Mouse (Mus musculus) intestine, embryonic 14.5 days (tissue): ENCODE measurements around the gene Mrrf. TPM values are rescaled to one million over a fixed set of nuclear protein-coding genes. Genes with fewer than 3 reads are reported as not detected.

Experiments
- ATAC-seq: fragments of 200-750 bp; cut with Nextera tagmentation; replicated peaks from 2 replicates; pipeline ENCODE4 v1.8.0; 2017; ENCODE audit warnings: low read depth, moderate number of reproducible peaks, moderate TSS enrichment, moderate library complexity; ENCODE audit not compliant: low FRiP score, low TSS enrichment
- DNase-seq: peaks from one replicate; pipeline ENCODE4 v3.0.0-alpha.2; 2018; ENCODE audit warnings: low spot score
- H3K27ac ChIP-seq: fragments of 300-500 bp; sonication (generic); 2 replicates; pipeline ENCODE4 v1.5.1; 2014; ENCODE audit warnings: low read depth, mild to moderate bottlenecking, control low read depth
- H3K27me3 ChIP-seq: fragments of 300-500 bp; sonication (generic); replicated peaks from 2 replicates; pipeline ENCODE4 v1.6.1; 2014; ENCODE audit warnings: low read length, control low read depth; ENCODE audit not compliant: control insufficient read depth, insufficient read depth
- H3K36me3 ChIP-seq: fragments of 300-500 bp; sonication (generic); 2 replicates; pipeline ENCODE4 v1.6.1; 2014; ENCODE audit warnings: low read length, control low read depth; ENCODE audit not compliant: control insufficient read depth, insufficient read depth
- H3K4me1 ChIP-seq: fragments of 300-500 bp; sonication (generic); replicated peaks from 2 replicates; pipeline ENCODE4 v1.6.1; 2014; ENCODE audit warnings: low read length, control low read depth, mixed read lengths; ENCODE audit not compliant: control insufficient read depth, insufficient read depth
- H3K4me2 ChIP-seq: fragments of 300-500 bp; sonication (generic); 2 replicates; pipeline ENCODE4 v1.6.1; 2014; ENCODE audit warnings: low read length
- H3K4me3 ChIP-seq: fragments of 300-500 bp; sonication (generic); 2 replicates; pipeline ENCODE4 v1.5.1; 2014; ENCODE audit warnings: low read depth, low read length, control low read depth, mixed read lengths
- H3K9ac ChIP-seq: fragments of 300-500 bp; sonication (generic); 2 replicates; pipeline ENCODE4 v1.6.1; 2014; ENCODE audit warnings: mild to moderate bottlenecking, low read length
- H3K9me3 ChIP-seq: fragments of 300-500 bp; sonication (generic); 2 replicates; pipeline ENCODE4 v1.6.1; 2016; ENCODE audit warnings: low read length, control low read depth; ENCODE audit not compliant: control insufficient read depth
- WGBS: fragments of 180-500 bp; shearing (Covaris S2); extraction: QIAGEN DNeasy Blood & Tissue Kit; methylation state at CpG from one replicate; pipeline ENCODE4 v1.1.7; 2014; 5-methylcytosine and 5-hydroxymethylcytosine counted together
- polyA plus RNA-seq: library from polyadenylated mRNA; unstranded; fragments of >200 nt; fragmentation: Nextera tagmentation; extraction: Ambion mirVana; gene quantifications from 2 replicates; pipeline ENCODE4 v1.2.1, GENCODE M21; 2014

Gene Mrrf
- polyA plus RNA-seq, 1 experiment from 2014 or later = 33.3 TPM

GRCm38 (mm10) chr2:36201756-36202610 is 65.8 kb downstream of the Mrrf start:
- no peak overlapping the region for H3K4me3 ChIP-seq
- 28% methylated on average over 18 of the region's 18 CpGs for WGBS
- DNase-seq = no peak

GRCm38 (mm10) chr2:36202611-36202880 is 66.4 kb downstream of the Mrrf start:
- 18% methylated on average over 5 of the region's 5 CpGs for WGBS
- ATAC-seq = no peak
- peaks cover 55% of the 10 kb centered on the region for H3K27me3 ChIP-seq
- H3K27ac ChIP-seq = no peak overlapping the region
- no peak for DNase-seq
- H3K4me3 ChIP-seq = peak overlapping the region; percentile 41; the same call in 1 of the 2 replicates
- H3K9me3 ChIP-seq = no peaks in the 10 kb centered on the region
- no peaks in the 10 kb centered on the region for H3K36me3 ChIP-seq
- H3K4me1 ChIP-seq = peaks cover 25% of the 10 kb centered on the region
- no peak overlapping the region for H3K9ac ChIP-seq
- H3K4me2 ChIP-seq = peak overlapping the region; percentile 78

More at GRCm38 (mm10) chr2:36201756-36202610, 65.8 kb downstream of the Mrrf start:
- peaks cover 25% of the 10 kb centered on the region for H3K4me1 ChIP-seq
- no peak for ATAC-seq
- no peaks in the 10 kb centered on the region for H3K9me3 ChIP-seq
- no peaks in the 10 kb centered on the region for H3K36me3 ChIP-seq
- H3K9ac ChIP-seq = no peak overlapping the region
- H3K4me2 ChIP-seq = peak overlapping the region; percentile 78; the same call in 1 of the 2 replicates
- no peak overlapping the region for H3K27ac ChIP-seq
- peaks cover 57% of the 10 kb centered on the region for H3K27me3 ChIP-seq

- WGBS = 1% methylated on average over 39 of the region's 39 CpGs
- H3K36me3 ChIP-seq = no peaks in the 10 kb centered on the region
- no peaks in the 10 kb centered on the region for H3K9me3 ChIP-seq
- H3K4me1 ChIP-seq = peaks cover 25% of the 10 kb centered on the region
- peak; percentile 44; the same call in 1 of the 2 replicates for ATAC-seq
- peak overlapping the region; percentile 20 for H3K9ac ChIP-seq
- peak overlapping the region; percentile 78 for H3K4me2 ChIP-seq
- no peak overlapping the region for H3K27ac ChIP-seq
- H3K4me3 ChIP-seq = peak overlapping the region; percentile 41
- peaks cover 53% of the 10 kb centered on the region for H3K27me3 ChIP-seq
- no peak for DNase-seq
Observed at GRCm38 (mm10) chr2:36203011-36203825, 67.0 kb downstream of the Mrrf start.

GRCm38 (mm10) chr2:36204595-36204994 is 68.4 kb downstream of the Mrrf start:
- Histone ChIP-seq H3K27me3 (peaks cover 50% of the 10 kb centered on the region), H3K36me3 (no peaks in the 10 kb centered on the region), H3K9me3 (no peaks in the 10 kb centered on the region), H3K9ac (no peak overlapping the region), H3K27ac (no peak overlapping the region), H3K4me2 (no peak overlapping the region), H3K4me1 (peaks cover 20% of the 10 kb centered on the region), H3K4me3 (no peak overlapping the region)
- ATAC-seq (no peak), DNase-seq (no peak)
- WGBS = 50% methylated on average over 4 of the region's 4 CpGs

DNA sequence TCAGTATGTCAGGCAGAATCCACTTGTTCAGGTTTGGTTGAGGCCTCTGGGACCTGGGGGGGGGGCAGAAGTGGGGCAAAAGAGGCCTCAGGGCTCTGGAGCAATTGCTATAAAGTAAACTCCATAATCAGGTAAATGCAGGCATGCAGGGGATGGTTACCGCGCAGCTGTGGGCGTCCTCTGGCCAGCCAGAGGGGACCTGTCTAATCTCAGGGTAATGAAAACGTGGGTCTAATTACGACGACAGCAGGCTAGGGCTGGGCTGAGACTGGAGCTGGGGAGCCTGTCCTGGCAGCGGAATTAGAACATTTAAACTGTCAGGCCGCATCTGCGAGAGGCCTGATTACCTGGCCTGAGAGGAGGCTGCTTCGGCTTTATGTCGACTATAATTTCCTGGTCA is 70.9 kb downstream of the Mrrf start:
- Histone ChIP-seq H3K27ac (no peak overlapping the region), H3K27me3 (peaks cover 57% of the 10 kb centered on the region)

GRCm38 (mm10) chr2:36210796-36211195 is 74.6 kb downstream of the Mrrf start:
- no peak overlapping the region for H3K9ac ChIP-seq
- no peak overlapping the region for H3K27ac ChIP-seq
- H3K27me3 ChIP-seq = peaks cover 32% of the 10 kb centered on the region
- ATAC-seq (no peak), DNase-seq (no peak)
- no peaks in the 10 kb centered on the region for H3K36me3 ChIP-seq
- WGBS = 8% methylated on average over 25 of the region's 34 CpGs
- H3K9me3 ChIP-seq = no peaks in the 10 kb centered on the region
- H3K4me3 ChIP-seq = no peak overlapping the region
- peaks cover 3% of the 10 kb centered on the region; the same call in 1 of the 2 replicates for H3K4me1 ChIP-seq
- H3K4me2 ChIP-seq = 0 out of 2 replicates have a peak overlapping the region, but pooled peaks have one; percentile 11

More for the DNA sequence above, 70.9 kb downstream of the Mrrf start:
- DNase-seq (no peak), ATAC-seq (no peak)
- H3K9me3 ChIP-seq = no peaks in the 10 kb centered on the region
- 44% methylated on average over 11 of the region's 11 CpGs for WGBS
- H3K9ac ChIP-seq = no peak overlapping the region
- H3K4me2 ChIP-seq = no peak overlapping the region
- H3K36me3 ChIP-seq = no peaks in the 10 kb centered on the region
- no peak overlapping the region for H3K4me3 ChIP-seq
- peaks cover 20% of the 10 kb centered on the region for H3K4me1 ChIP-seq

GRCm38 (mm10) chr2:36211785-36212184 is 75.6 kb downstream of the Mrrf start:
- DNase-seq (no peak), ATAC-seq (no peak)
- H3K36me3 ChIP-seq = no peaks in the 10 kb centered on the region
- no peaks in the 10 kb centered on the region for H3K9me3 ChIP-seq
- peaks cover 9% of the 10 kb centered on the region for H3K4me1 ChIP-seq
- peaks cover 32% of the 10 kb centered on the region for H3K27me3 ChIP-seq
- no peak overlapping the region for H3K9ac ChIP-seq
- no peak overlapping the region for H3K4me2 ChIP-seq
- 30% methylated on average over 7 of the region's 7 CpGs for WGBS
- no peak overlapping the region for H3K27ac ChIP-seq
- no peak overlapping the region for H3K4me3 ChIP-seq

GRCm38 (mm10) chr2:36213108-36213507 is 76.9 kb downstream of the Mrrf start:
- Histone ChIP-seq H3K4me2 (no peak overlapping the region), H3K27ac (no peak overlapping the region), H3K27me3 (peaks cover 32% of the 10 kb centered on the region), H3K9ac (no peak overlapping the region), H3K4me3 (no peak overlapping the region), H3K9me3 (no peaks in the 10 kb centered on the region), H3K36me3 (no peaks in the 10 kb centered on the region), H3K4me1 (peaks cover 20% of the 10 kb centered on the region)
- ATAC-seq (no peak), DNase-seq (no peak)
- 72% methylated on average over 7 of the region's 7 CpGs for WGBS
